Mouse (Mus musculus) lung, adult 2 months (tissue): ENCODE results near the gene Myo3b. TPM values are rescaled to one million over a fixed set of nuclear protein-coding genes. Genes with fewer than 3 reads are reported as not detected.

Experiments
- DNase-seq: peaks from one replicate; pipeline ENCODE4 v3.0.0; 2022
- H3K4me1 ChIP-seq: fragments of 200-500 bp; 2 replicates; pipeline ENCODE4 v1.6.1; 2011; ENCODE audit warnings: low read length; ENCODE audit not compliant: control insufficient read depth, insufficient read depth
- H3K4me3 ChIP-seq: fragments of 200-500 bp; replicated peaks from 2 replicates; pipeline ENCODE3; 2011; ENCODE audit warnings: low read depth, mild to moderate bottlenecking, control low read depth, low read length; ENCODE audit errors: extremely low read depth
- CTCF ChIP-seq: fragments of 200-500 bp; IDR thresholded peaks from 2 replicates; pipeline ENCODE4 v1.5.1; 2011; ENCODE audit warnings: mild to moderate bottlenecking, low read length, control low read depth; ENCODE audit not compliant: insufficient read depth
- POLR2A ChIP-seq: fragments of 200-500 bp; IDR thresholded peaks from 2 replicates; pipeline ENCODE4 v1.6.1; 2011; ENCODE audit warnings: low read depth, mild to moderate bottlenecking, control low read depth, low read length, borderline replicate concordance; ENCODE audit errors: extremely low read depth
- WGBS: fragments of 180-500 bp; shearing (Covaris S2); methylation state at CpG from one replicate; pipeline ENCODE4 v1.1.7; 2018; 5-methylcytosine and 5-hydroxymethylcytosine counted together
- polyA plus RNA-seq: library from polyadenylated mRNA; depleted of rRNA; stranded (reverse); fragments of >200 nt; gene quantifications from 2 replicates; pipeline ENCODE4 v1.2.3, GENCODE M21; 2012

Gene Myo3b
- polyA plus RNA-seq, 1 experiment: 0.19 TPM

DNA sequence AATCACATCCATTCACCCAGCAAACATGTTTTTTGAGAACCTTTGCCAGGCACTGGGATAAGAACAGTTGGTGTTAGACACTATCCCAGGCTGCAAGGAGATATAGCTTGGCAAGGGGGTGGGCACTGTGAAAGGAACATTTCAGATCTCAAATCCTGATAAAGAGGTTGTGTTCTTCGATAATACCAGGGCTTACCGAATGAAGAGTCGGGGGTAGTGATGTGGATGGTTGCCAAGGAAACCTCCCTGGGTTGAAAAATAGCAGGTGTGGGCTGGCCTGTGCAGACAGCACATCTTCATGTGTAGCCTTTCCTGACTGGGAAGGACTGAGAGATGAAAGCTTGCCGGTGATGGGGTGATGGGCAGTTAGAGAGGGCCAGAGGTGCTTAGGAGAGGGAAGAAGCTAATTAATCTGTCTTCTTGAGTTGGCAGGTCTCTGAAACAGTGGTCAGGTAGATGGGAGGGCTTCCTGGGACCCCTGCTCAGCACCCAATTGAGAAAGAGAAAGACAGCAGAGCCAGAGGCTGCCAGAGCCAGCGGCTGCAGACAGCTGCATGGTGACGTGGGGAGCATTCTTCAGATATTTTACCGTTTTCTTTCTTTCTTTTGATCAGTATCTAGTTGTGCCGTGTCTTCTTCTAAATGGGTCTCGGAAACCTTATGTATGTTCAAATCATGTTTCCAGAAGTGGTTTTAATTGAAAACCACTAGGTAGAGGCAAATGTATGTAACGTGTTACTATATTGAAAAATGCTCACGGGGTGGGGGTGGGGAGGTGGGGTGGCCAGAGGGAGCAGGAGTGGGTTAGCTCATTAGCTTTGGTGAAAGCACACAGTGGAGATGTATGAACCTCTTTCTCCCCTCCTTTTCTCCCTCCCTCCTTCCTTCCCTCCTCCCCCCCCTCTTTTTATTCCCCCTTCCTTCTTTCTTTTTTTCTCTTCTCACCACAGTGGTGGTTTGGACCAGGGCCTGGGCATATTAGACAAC, 21.7 kb downstream of the Myo3b start:
- 46% methylated on average over 11 of the region's 11 CpGs for WGBS
- H3K4me3 ChIP-seq: no peak overlapping the region
- TF ChIP-seq CTCF (no peak), POLR2A (no peak)
- DNase-seq: no peak
- H3K4me1 ChIP-seq: no peaks in the 10 kb centered on the region

- no peak overlapping the region for H3K4me3 ChIP-seq
- DNase-seq: no peak
- H3K4me1 ChIP-seq: no peaks in the 10 kb centered on the region
- no peak for TF ChIP-seq CTCF
- TF ChIP-seq POLR2A: no peak
- 71% methylated on average over 6 of the region's 6 CpGs for WGBS
Observed at GRCm38 (mm10) chr2:70065116-70065515, 26.2 kb downstream of the Myo3b start.

- DNase-seq: no peak
- whole genome bisulfite sequencing: 69% methylated on average over 7 of the region's 7 CpGs
- no peak overlapping the region for H3K4me3 ChIP-seq
- TF ChIP-seq POLR2A: no peak
- no peaks in the 10 kb centered on the region for H3K4me1 ChIP-seq
Observed at GRCm38 (mm10) chr2:70065729-70066300, 26.9 kb downstream of the Myo3b start.

DNA sequence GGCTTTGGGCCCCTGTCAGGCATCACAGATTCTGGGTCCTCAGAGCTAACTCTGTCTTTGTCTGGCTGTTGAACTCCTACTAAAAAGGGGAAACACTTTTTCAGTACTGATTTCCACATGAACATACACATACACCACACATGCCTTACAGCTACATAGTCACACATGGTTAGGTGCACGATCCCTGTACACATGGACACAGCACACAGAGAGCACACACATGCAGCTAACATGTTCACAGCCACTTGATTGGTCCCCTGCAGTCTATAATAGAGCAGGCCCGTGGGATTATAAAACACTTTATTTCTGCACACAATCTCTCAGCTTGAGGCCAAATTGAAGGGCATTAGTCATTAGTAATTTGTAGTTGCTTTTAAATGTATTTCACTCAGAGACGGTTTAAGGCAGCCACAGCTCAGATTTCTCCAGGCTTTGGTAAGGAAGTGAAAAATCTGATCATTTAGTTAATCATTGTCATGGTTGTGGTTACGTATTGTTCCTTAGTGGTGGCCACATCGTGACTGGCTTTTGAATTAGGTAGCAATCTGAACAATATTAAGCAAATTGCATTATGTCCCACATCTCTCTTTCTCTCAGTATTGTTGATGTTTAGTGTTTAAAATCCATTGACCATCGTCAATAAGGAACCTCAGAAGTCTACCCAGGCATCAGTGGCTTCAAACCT, 27.6 kb downstream of the Myo3b start:
- 64% methylated on average over 6 of the region's 6 CpGs for WGBS
- H3K4me3 ChIP-seq: no peak overlapping the region
- no peaks in the 10 kb centered on the region for H3K4me1 ChIP-seq
- no peak for DNase-seq
- TF ChIP-seq POLR2A (no peak), CTCF (no peak)

DNA sequence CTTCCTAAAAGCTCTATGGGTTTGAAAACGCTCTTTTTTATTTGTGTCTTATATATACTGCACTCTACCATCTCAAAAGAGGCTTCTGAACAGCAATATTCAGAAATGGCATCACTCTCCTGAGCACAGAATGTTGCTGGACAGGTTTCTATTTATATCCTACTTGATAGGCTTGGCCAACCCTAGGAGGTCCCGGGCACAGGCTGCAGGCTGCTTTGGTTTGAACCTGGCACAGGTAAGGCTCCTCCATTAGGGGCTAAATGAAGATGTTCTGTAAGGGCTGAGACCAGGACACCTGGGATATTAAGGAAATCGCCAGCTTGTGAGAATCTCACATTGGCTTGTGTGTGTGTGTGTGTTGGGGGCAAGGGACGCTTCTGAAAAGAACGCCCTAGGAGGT, 30.9 kb downstream of the Myo3b start:
- TF ChIP-seq CTCF (no peak), POLR2A (no peak)
- Histone ChIP-seq H3K4me3 (no peak overlapping the region), H3K4me1 (no peaks in the 10 kb centered on the region)
- WGBS: 59% methylated on average over 5 of the region's 5 CpGs
- DNase-seq: no peak

GRCm38 (mm10) chr2:70083444-70084020, 44.6 kb downstream of the Myo3b start:
- peak; percentile 14 for DNase-seq
- WGBS: 49% methylated on average over 17 of the region's 17 CpGs
- no peak for TF ChIP-seq CTCF
- no peak for TF ChIP-seq POLR2A

GRCm38 (mm10) chr2:70091261-70091660, 52.3 kb downstream of the Myo3b start:
- 42% methylated on average over 2 of the region's 2 CpGs for WGBS
- no peak for TF ChIP-seq CTCF
- no peak for TF ChIP-seq POLR2A
- H3K4me1 ChIP-seq: no peaks in the 10 kb centered on the region
- no peak for DNase-seq
- H3K4me3 ChIP-seq: no peak overlapping the region

More at GRCm38 (mm10) chr2:70083444-70084020, 44.6 kb downstream of the Myo3b start:
- Histone ChIP-seq H3K4me1 (no peaks in the 10 kb centered on the region), H3K4me3 (peak overlapping the region; percentile 43)

GRCm38 (mm10) chr2:70091801-70092522, 53.0 kb downstream of the Myo3b start:
- DNase-seq: no peak
- no peak for TF ChIP-seq POLR2A
- no peak for TF ChIP-seq CTCF
- no peaks in the 10 kb centered on the region for H3K4me1 ChIP-seq
- WGBS: 39% methylated on average over 10 of the region's 10 CpGs
- H3K4me3 ChIP-seq: no peak overlapping the region

DNA sequence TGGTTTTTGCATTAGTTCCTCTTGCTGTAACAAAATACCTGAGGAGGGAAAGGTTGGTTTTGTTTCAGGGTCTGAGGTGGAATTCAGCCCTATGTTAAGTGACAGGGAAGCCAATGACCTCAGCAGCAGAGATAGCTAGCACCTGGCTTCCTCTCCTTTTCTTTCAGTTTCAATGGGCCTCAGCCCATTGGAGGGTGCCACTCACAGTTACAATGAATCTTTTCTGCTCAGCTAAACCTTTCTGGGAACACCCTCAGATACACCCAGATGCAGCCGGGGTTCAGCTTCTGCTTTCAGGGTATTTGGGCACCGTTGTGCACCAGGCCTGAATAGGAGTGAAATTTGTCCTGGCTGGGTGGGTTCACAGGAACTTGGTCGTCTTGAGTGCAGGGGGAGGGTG, 53.7 kb downstream of the Myo3b start:
- no peak for DNase-seq
- Histone ChIP-seq H3K4me1 (no peaks in the 10 kb centered on the region), H3K4me3 (no peak overlapping the region)
- WGBS: 54% methylated on average over 3 of the region's 3 CpGs
- TF ChIP-seq POLR2A: no peak
- TF ChIP-seq CTCF: no peak
